Mouse (Mus musculus) embryonic facial prominence, embryonic 14.5 days (tissue): ENCODE data around the gene D16Ertd472e. TPM values are rescaled to one million over a fixed set of nuclear protein-coding genes. Genes with fewer than 3 reads are reported as not detected.
"Not testable (repeated sequence)": the region's sequence is repeated elsewhere in the genome, so short reads cannot be mapped to it uniquely, and the experiment has no call there.

Experiments
- ATAC-seq: fragments of 200-750 bp; cut with Nextera tagmentation; 2 replicates; pipeline ENCODE4 v1.8.0; 2017; ENCODE audit warnings: low read depth, moderate number of reproducible peaks, moderate TSS enrichment
- DNase-seq: peaks from one replicate; pipeline ENCODE4 v3.0.0-alpha.2; 2015; ENCODE audit warnings: low spot score
- H3K27ac ChIP-seq: fragments of 300-500 bp; sonication (generic); replicated peaks from 2 replicates; pipeline ENCODE4 v1.5.1; 2014; ENCODE audit warnings: low read depth, mild to moderate bottlenecking, low read length, moderate library complexity
- H3K27me3 ChIP-seq: fragments of 300-500 bp; sonication (generic); replicated peaks from 2 replicates; pipeline ENCODE4 v1.6.1; 2014; ENCODE audit warnings: low read length; ENCODE audit not compliant: control insufficient read depth, insufficient read depth
- H3K36me3 ChIP-seq: fragments of 300-500 bp; sonication (generic); 2 replicates; pipeline ENCODE4 v1.6.1; 2014; ENCODE audit warnings: low read length, mixed read lengths; ENCODE audit not compliant: control insufficient read depth, insufficient read depth
- H3K4me1 ChIP-seq: fragments of 300-500 bp; sonication (generic); 2 replicates; pipeline ENCODE4 v1.6.1; 2014; ENCODE audit warnings: antibody characterized with exemption, low read length; ENCODE audit not compliant: control insufficient read depth, insufficient read depth
- H3K4me2 ChIP-seq: fragments of 300-500 bp; sonication (generic); 2 replicates; pipeline ENCODE4 v1.6.1; 2014; ENCODE audit warnings: low read depth, mild to moderate bottlenecking, low read length, moderate library complexity, mixed read lengths
- H3K4me3 ChIP-seq: fragments of 300-500 bp; sonication (generic); 2 replicates; pipeline ENCODE4 v1.5.1; 2014; ENCODE audit warnings: low read depth, mild to moderate bottlenecking, low read length
- H3K9ac ChIP-seq: fragments of 300-500 bp; sonication (generic); 2 replicates; pipeline ENCODE4 v1.6.1; 2014; ENCODE audit warnings: low read depth, mild to moderate bottlenecking, low read length, moderate library complexity, mixed read lengths
- H3K9me3 ChIP-seq: fragments of 300-500 bp; sonication (generic); 2 replicates; pipeline ENCODE4 v1.6.1; 2016; ENCODE audit warnings: low read length; ENCODE audit not compliant: control insufficient read depth
- WGBS: fragments of 180-500 bp; shearing (Covaris S2); extraction: QIAGEN DNeasy Blood & Tissue Kit; methylation state at CpG from one replicate; pipeline ENCODE4 v1.1.7; 2014; 5-methylcytosine and 5-hydroxymethylcytosine counted together
- polyA plus RNA-seq: library from polyadenylated mRNA; unstranded; fragments of >200 nt; fragmentation: Nextera tagmentation; extraction: Ambion mirVana; gene quantifications from 2 replicates; pipeline ENCODE4 v1.2.1, GENCODE M21; 2014

The D16Ertd472e gene
- polyA plus RNA-seq, 1 experiment from 2014 or later = 18.6 TPM

GRCm38 (mm10) chr16:78534468-78534867 is 42.0 kb downstream of the D16Ertd472e start:
- H3K9me3 ChIP-seq = no peaks in the 10 kb centered on the region
- H3K27me3 ChIP-seq = no peaks in the 10 kb centered on the region
- no peak for DNase-seq
- no peak overlapping the region for H3K9ac ChIP-seq
- WGBS = 77% methylated on average over 8 of the region's 8 CpGs
- no peak overlapping the region for H3K27ac ChIP-seq
- ATAC-seq = no peak
- H3K4me1 ChIP-seq = no peaks in the 10 kb centered on the region
- no peak overlapping the region for H3K4me3 ChIP-seq
- H3K4me2 ChIP-seq = no peak overlapping the region
- no peaks in the 10 kb centered on the region for H3K36me3 ChIP-seq

- Histone ChIP-seq H3K4me3 (no peak overlapping the region), H3K9me3 (no peaks in the 10 kb centered on the region), H3K4me1 (no peaks in the 10 kb centered on the region), H3K27ac (no peak overlapping the region), H3K36me3 (no peaks in the 10 kb centered on the region), H3K27me3 (no peaks in the 10 kb centered on the region), H3K9ac (no peak overlapping the region), H3K4me2 (no peak overlapping the region)
- WGBS = 63% methylated on average over 6 of the region's 6 CpGs
- DNase-seq = no peak
- ATAC-seq = no peak
Measured at GRCm38 (mm10) chr16:78531957-78532605, 44.4 kb downstream of the D16Ertd472e start.

GRCm38 (mm10) chr16:78522974-78523373 is 53.5 kb downstream of the D16Ertd472e start:
- H3K4me1 ChIP-seq = no peaks in the 10 kb centered on the region
- H3K27ac ChIP-seq = no peak overlapping the region
- no peak overlapping the region for H3K4me3 ChIP-seq
- H3K27me3 ChIP-seq = no peaks in the 10 kb centered on the region
- H3K36me3 ChIP-seq = no peaks in the 10 kb centered on the region
- H3K4me2 ChIP-seq = no peak overlapping the region
- DNase-seq (no peak), ATAC-seq (no peak)
- no peaks in the 10 kb centered on the region for H3K9me3 ChIP-seq
- WGBS = 85% methylated on average over 4 of the region's 4 CpGs
- H3K9ac ChIP-seq = no peak overlapping the region

GRCm38 (mm10) chr16:78518697-78519096 is 57.8 kb downstream of the D16Ertd472e start:
- 71% methylated on average over 7 of the region's 7 CpGs for WGBS
- ATAC-seq (no peak), DNase-seq (no peak)
- Histone ChIP-seq H3K27ac (no peak overlapping the region), H3K4me1 (no peaks in the 10 kb centered on the region), H3K4me2 (no peak overlapping the region), H3K9ac (no peak overlapping the region), H3K36me3 (no peaks in the 10 kb centered on the region), H3K27me3 (no peaks in the 10 kb centered on the region), H3K9me3 (no peaks in the 10 kb centered on the region), H3K4me3 (no peak overlapping the region)

GRCm38 (mm10) chr16:78517171-78517570 is 59.3 kb downstream of the D16Ertd472e start:
- no peak for ATAC-seq

GRCm38 (mm10) chr16:78511526-78511925 is 65.0 kb downstream of the D16Ertd472e start:
- H3K27ac ChIP-seq = no peak overlapping the region
- ATAC-seq (no peak), DNase-seq (no peak)
- no peaks in the 10 kb centered on the region for H3K4me1 ChIP-seq
- 83% methylated on average over 8 of the region's 8 CpGs for WGBS
- no peak overlapping the region for H3K9ac ChIP-seq
- no peaks in the 10 kb centered on the region for H3K36me3 ChIP-seq
- H3K27me3 ChIP-seq = no peaks in the 10 kb centered on the region
- H3K4me2 ChIP-seq = no peak overlapping the region
- H3K9me3 ChIP-seq = no peaks in the 10 kb centered on the region
- no peak overlapping the region for H3K4me3 ChIP-seq

More at GRCm38 (mm10) chr16:78517171-78517570, 59.3 kb downstream of the D16Ertd472e start:
- Histone ChIP-seq H3K4me3 (no peak overlapping the region), H3K9me3 (no peaks in the 10 kb centered on the region), H3K9ac (no peak overlapping the region), H3K4me2 (no peak overlapping the region), H3K27me3 (no peaks in the 10 kb centered on the region), H3K36me3 (no peaks in the 10 kb centered on the region), H3K4me1 (no peaks in the 10 kb centered on the region), H3K27ac (no peak overlapping the region)
- no peak for DNase-seq
- WGBS = 86% methylated on average over 2 of the region's 2 CpGs

DNA sequence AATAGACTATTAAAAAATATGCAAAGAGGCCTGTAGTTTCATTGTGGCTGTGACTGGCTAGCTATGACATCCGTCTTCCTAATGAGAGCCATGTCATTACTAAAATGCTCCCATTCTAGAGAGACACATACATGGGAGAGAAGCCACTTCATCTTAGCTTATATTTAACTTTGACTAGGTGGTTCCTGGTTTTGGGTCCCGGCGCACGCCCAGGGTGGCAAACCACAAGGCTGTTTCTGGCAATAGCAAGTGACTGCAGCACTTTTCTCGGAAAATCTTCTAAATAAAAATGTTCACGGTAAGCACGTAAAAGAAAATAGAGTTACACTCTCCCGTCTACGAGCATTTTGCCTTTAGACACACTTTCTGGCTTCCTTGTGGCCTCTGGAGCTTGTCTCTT is 74.0 kb downstream of the D16Ertd472e start:
- Histone ChIP-seq H3K4me1 (no peaks in the 10 kb centered on the region), H3K27me3 (no peaks in the 10 kb centered on the region), H3K27ac (no peak overlapping the region), H3K4me3 (no peak overlapping the region), H3K9ac (no peak overlapping the region), H3K36me3 (no peaks in the 10 kb centered on the region), H3K9me3 (no peaks in the 10 kb centered on the region), H3K4me2 (no peak overlapping the region)
- WGBS = 91% methylated on average over 9 of the region's 9 CpGs
- no peak for ATAC-seq
- DNase-seq = no peak

GRCm38 (mm10) chr16:78492696-78493095 is 83.8 kb downstream of the D16Ertd472e start:
- not testable (repeated sequence) for H3K27ac ChIP-seq, H3K9ac ChIP-seq, H3K4me3 ChIP-seq, H3K9me3 ChIP-seq, ATAC-seq, H3K4me1 ChIP-seq, DNase-seq, H3K36me3 ChIP-seq, H3K27me3 ChIP-seq, H3K4me2 ChIP-seq
- 97% methylated on average over 9 of the region's 12 CpGs for WGBS

DNA sequence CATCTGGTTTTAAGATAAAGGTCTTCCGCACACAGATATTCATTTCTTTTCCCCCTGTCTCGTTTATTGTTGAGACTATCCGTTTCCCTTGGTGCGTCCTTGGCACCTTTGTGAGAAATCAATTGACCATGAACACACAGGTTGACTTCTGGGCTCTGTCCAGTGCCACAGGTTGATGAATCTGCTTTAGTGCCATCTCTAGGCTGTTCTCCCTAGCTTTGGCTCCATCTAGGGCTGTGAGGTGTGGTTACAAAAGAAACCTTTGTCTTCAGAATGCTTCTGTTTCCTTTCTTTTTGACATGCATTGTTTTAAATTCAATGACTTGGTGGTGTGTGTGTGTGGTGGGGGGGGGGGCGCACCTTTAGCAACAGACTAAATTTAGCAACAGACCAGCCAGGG is 85.7 kb downstream of the D16Ertd472e start:
- Histone ChIP-seq H3K9me3 (no peaks in the 10 kb centered on the region), H3K4me2 (peak overlapping the region; percentile 47; the same call in 1 of the 2 replicates), H3K27me3 (no peaks in the 10 kb centered on the region), H3K4me1 (peaks cover 9% of the 10 kb centered on the region; the same call in 1 of the 2 replicates), H3K4me3 (no peak overlapping the region), H3K36me3 (no peaks in the 10 kb centered on the region), H3K9ac (no peak overlapping the region), H3K27ac (0 out of 2 replicates have a peak overlapping the region, but pooled peaks have one; percentile 55)
- DNase-seq = no peak
- 71% methylated on average over 5 of the region's 5 CpGs for WGBS
- ATAC-seq = no peak
